Mouse (Mus musculus): ENCODE data around the gene Rps27l.

GRCm38 (mm10) chr9:66978468-66978867, 32.6 kb downstream of the Rps27l start:
- TF ChIP-seq CTCF (IDR thresholded peaks at IDR 0.05; ENCODE audit: borderline replicate concordance, insufficient read depth, low read length) (no peak), POLR2A (IDR thresholded peaks at IDR 0.05; ENCODE audit: low read depth, low read length) (no peak)
